Comparison of ENCODE assay signal across 19 mouse cellular contexts in the genomic region with DNA sequence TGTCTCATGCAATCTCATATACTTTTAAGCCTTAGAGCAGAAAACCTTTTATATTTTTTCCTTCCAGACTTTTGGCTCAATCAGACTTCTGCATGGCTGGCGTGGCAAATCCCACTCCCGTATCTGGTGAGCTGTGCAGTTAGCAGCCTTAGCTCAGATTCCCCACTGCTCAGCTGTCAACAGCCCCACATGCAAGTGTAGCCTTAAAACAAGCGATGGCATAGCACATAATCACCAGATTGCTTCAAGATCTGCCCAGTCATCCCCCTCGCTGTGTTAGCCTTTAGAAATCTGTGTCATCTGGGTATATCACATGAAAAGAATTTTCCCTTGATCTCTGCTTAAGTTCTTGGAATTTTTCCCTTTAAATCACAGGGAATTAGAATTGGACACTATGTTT.
DNase-seq lines count a peak whose midpoint lies in the region; ATAC-seq and TF ChIP-seq lines count a peak whose summit lies in the region.
"Had no signal": no experiment of that assay in that cellular context is flagged by ENCODE, and none has a peak within 500 bp of the region (broad histone marks: within the 10 kb centered on the region; RNA-seq: fewer than 3 reads in every experiment).

No protein-coding gene starts in this region.

- no peak overlapping the region for H3K4me3 ChIP-seq in midbrain, postnatal 0 days (ENCODE audit: low read depth, low read length)
- H3K4me3 ChIP-seq in midbrain, embryonic 10.5 days = no peak overlapping the region
- H3K4me3 ChIP-seq: embryonic facial prominence, embryonic 12.5 days; gastrocnemius, adult 2 months; heart, embryonic 13.5 days; limb, embryonic 15.5 days; midbrain, embryonic 13.5 days had no signal

- WGBS in midbrain, postnatal 0 days = 39% methylated on average over 4 of the region's 4 CpGs
- WGBS in midbrain, embryonic 10.5 days = 76% methylated on average over 4 of the region's 4 CpGs

- H3K27ac ChIP-seq in midbrain, postnatal 0 days (ENCODE audit: low read depth, low read length) = no peak overlapping the region
- no peak overlapping the region for H3K27ac ChIP-seq in midbrain, embryonic 10.5 days (replicated peaks)
- H3K27ac ChIP-seq: embryonic facial prominence, embryonic 12.5 days; gastrocnemius, adult 2 months; heart, embryonic 13.5 days; limb, embryonic 15.5 days; midbrain, embryonic 13.5 days had no signal

- H3K9ac ChIP-seq in midbrain, postnatal 0 days (replicated peaks; ENCODE audit: low read length, poor library complexity, severe bottlenecking) = no peak overlapping the region
- H3K9ac ChIP-seq: embryonic facial prominence, embryonic 12.5 days; heart, embryonic 13.5 days; limb, embryonic 15.5 days; liver, postnatal 0 days; midbrain, embryonic 13.5 days had no signal

- no peak overlapping the region for H3K4me2 ChIP-seq in midbrain, postnatal 0 days (ENCODE audit: low read depth, low read length, poor library complexity, severe bottlenecking)
- H3K4me2 ChIP-seq: embryonic facial prominence, embryonic 12.5 days; heart, embryonic 13.5 days; limb, embryonic 15.5 days; midbrain, embryonic 13.5 days had no signal

- no peaks in the 10 kb centered on the region for H3K4me1 ChIP-seq in midbrain, postnatal 0 days (ENCODE audit: insufficient read depth, low read length)
- H3K4me1 ChIP-seq in midbrain, embryonic 10.5 days = no peaks in the 10 kb centered on the region
- H3K4me1 ChIP-seq: embryonic facial prominence, embryonic 12.5 days; heart, embryonic 13.5 days; limb, embryonic 15.5 days; midbrain, embryonic 13.5 days had no signal

- no peaks in the 10 kb centered on the region for H3K9me3 ChIP-seq in midbrain, postnatal 0 days (ENCODE audit: low read length)
- H3K9me3 ChIP-seq in midbrain, embryonic 10.5 days (replicated peaks) = no peaks in the 10 kb centered on the region
- H3K9me3 ChIP-seq: embryonic facial prominence, embryonic 12.5 days; G1E; heart, embryonic 13.5 days; limb, embryonic 15.5 days; midbrain, embryonic 13.5 days had no signal

- no peak for DNase-seq in frontal cortex, postnatal 14 days (ENCODE audit: low spot score in 2 of 2)
- DNase-seq in midbrain, postnatal 0 days (ENCODE audit: low spot score) = peak; percentile 32
- no peak for DNase-seq in midbrain, embryonic 10.5 days (ENCODE audit: low spot score)
- DNase-seq in cerebellum, adult 9-11 months = peak; percentile 44
- DNase-seq in mesoderm, embryonic 11.5 days (ENCODE audit: low read depth, low spot score) = peak; percentile 3
- no peak for DNase-seq in spleen, adult 12 weeks (ENCODE audit: low spot score)
- no peak for DNase-seq in kidney, adult 9 months
- DNase-seq: gastrocnemius, adult 2 months; heart, adult 11 months; heart, postnatal 36 days; kidney, postnatal 4 days; liver, postnatal 0 days had no signal

- H3K27me3 ChIP-seq in midbrain, postnatal 0 days (ENCODE audit: insufficient read depth, low read length) = no peaks in the 10 kb centered on the region
- no peaks in the 10 kb centered on the region for H3K27me3 ChIP-seq in midbrain, embryonic 10.5 days (ENCODE audit: low read depth, poor library complexity, severe bottlenecking)
- H3K27me3 ChIP-seq: embryonic facial prominence, embryonic 12.5 days; heart, embryonic 13.5 days; limb, embryonic 15.5 days; midbrain, embryonic 13.5 days had no signal

- no peak for TF ChIP-seq CTCF in midbrain, postnatal 0 days (IDR thresholded peaks at IDR 0.05)

- H3K36me3 ChIP-seq in midbrain, postnatal 0 days (ENCODE audit: insufficient read depth, low read length) = no peaks in the 10 kb centered on the region
- no peaks in the 10 kb centered on the region for H3K36me3 ChIP-seq in midbrain, embryonic 10.5 days
- H3K36me3 ChIP-seq: embryonic facial prominence, embryonic 12.5 days; G1E; heart, embryonic 13.5 days; limb, embryonic 15.5 days; midbrain, embryonic 13.5 days had no signal

- peak; percentile 78 for ATAC-seq in frontal cortex, adult (ENCODE audit: low TSS enrichment)
- no peak for ATAC-seq in midbrain, postnatal 0 days (ENCODE audit: low FRiP score)
- ATAC-seq: CD4-positive, CD25-positive, alpha-beta regulatory T cell, adult 4 months; liver, postnatal 0 days; midbrain, embryonic 13.5 days had no signal

Comparison
In these comparisons a context has a peak if more than half of its experiments do, and no peak if none do; other contexts are left out.
1. DNase-seq: peak in midbrain, postnatal 0 days (single experiment), cerebellum, adult 9-11 months (single experiment) and mesoderm, embryonic 11.5 days (single experiment); none in frontal cortex, postnatal 14 days (0 of 2), midbrain, embryonic 10.5 days (single experiment), spleen, adult 12 weeks (single experiment) and kidney, adult 9 months (single experiment).